Mouse (Mus musculus): ENCODE data around the gene Col12a1. TPM values are rescaled to one million over a fixed set of nuclear protein-coding genes. Genes with fewer than 3 reads are reported as not detected.
A peak's percentile ranks its signal among the peaks of the same experiment; 100 is the strongest.

Gene Col12a1
- polyA plus RNA-seq, 1 experiment from 2014 or later: 7.4 TPM

DNA sequence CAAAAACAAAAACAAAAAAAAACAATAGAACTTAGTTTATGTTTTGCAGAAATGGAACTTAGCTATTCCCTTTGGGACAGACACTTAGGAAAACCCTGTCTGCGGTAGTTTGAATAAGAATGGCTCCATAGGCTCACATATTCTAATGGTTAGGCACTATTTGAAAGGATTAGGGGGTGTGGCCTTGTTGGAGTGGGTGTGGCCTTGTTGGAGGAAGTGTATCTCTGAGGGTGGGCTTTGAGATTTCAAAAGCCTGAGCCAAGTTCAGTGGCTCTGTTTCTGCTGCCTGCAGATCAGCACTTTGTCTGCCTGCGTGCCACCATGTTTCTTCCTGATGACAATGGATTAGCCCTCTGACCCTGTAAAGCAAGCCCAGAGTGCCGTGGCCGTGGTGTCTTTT, 26.4 kb upstream of the Col12a1 start:
- H3K9me3 ChIP-seq (ENCODE audit: control insufficient read depth, low read length): no peaks in the 10 kb centered on the region
- H3K4me2 ChIP-seq (ENCODE audit: low read length): no peak overlapping the region
- no peaks in the 10 kb centered on the region for H3K4me1 ChIP-seq (ENCODE audit: control insufficient read depth, insufficient read depth, low read depth, low read length)
- no peaks in the 10 kb centered on the region for H3K36me3 ChIP-seq (ENCODE audit: control insufficient read depth, insufficient read depth, low read length)
- H3K27ac ChIP-seq (ENCODE audit: low read depth, low read length): no peak overlapping the region
- H3K27me3 ChIP-seq (replicated peaks; ENCODE audit: control insufficient read depth, insufficient read depth, low read length): no peaks in the 10 kb centered on the region
- no peak for ATAC-seq
- 53% methylated on average over 4 of the region's 4 CpGs for WGBS
- H3K9ac ChIP-seq (ENCODE audit: low read depth, low read length): no peak overlapping the region
- no peak overlapping the region for H3K4me3 ChIP-seq (ENCODE audit: low read length)

DNA sequence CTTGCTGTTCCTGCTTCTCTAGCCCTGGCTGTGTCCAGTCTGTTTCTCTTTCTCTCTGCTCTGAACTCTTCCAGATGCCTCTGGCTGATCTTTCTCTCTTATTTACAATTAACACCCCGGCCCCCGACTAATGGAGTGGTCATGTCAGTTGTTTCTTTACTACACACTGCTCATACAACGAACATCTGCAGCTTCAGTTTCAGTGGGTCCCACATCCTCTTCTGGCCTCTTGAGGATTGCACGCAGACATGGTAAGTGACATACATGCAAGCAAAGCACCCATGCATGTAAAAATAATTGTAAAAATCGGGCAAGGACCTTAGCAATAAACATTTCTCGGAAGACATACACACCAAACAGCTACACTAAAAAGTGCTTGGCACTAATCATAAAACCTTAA, 17.0 kb upstream of the Col12a1 start:
- ATAC-seq: no peak
- no peak overlapping the region for H3K9ac ChIP-seq (ENCODE audit: low read depth, low read length)
- no peaks in the 10 kb centered on the region for H3K4me1 ChIP-seq (ENCODE audit: control insufficient read depth, insufficient read depth, low read depth, low read length)
- no peak overlapping the region for H3K4me2 ChIP-seq (ENCODE audit: low read length)
- WGBS: 90% methylated on average over 6 of the region's 6 CpGs
- no peaks in the 10 kb centered on the region for H3K9me3 ChIP-seq (ENCODE audit: control insufficient read depth, low read length)
- H3K27ac ChIP-seq (ENCODE audit: low read depth, low read length): no peak overlapping the region
- H3K27me3 ChIP-seq (replicated peaks; ENCODE audit: control insufficient read depth, insufficient read depth, low read length): no peaks in the 10 kb centered on the region
- H3K36me3 ChIP-seq (ENCODE audit: control insufficient read depth, insufficient read depth, low read length): no peaks in the 10 kb centered on the region
- H3K4me3 ChIP-seq (ENCODE audit: low read length): no peak overlapping the region

DNA sequence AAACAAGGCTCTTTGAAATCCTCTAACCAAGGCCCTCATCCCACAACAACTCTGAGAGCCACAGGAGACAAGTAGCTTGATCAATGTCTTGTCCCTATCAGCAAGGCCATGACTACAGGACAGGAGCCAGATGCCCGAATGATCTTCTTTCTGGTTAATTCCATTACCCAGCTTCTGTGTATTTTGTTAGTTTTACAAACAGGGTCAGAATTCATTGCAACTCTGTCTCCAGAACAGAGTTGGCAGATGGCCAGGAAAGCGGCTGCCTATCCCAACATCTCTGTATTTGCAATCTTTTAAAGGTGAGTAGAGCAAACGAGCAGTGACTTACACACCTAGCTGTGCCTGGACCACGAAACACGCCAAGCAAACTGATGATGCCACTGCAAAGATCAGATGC, 11.7 kb upstream of the Col12a1 start:
- H3K36me3 ChIP-seq (ENCODE audit: control insufficient read depth, insufficient read depth, low read length): no peaks in the 10 kb centered on the region
- H3K4me3 ChIP-seq (ENCODE audit: low read length): no peak overlapping the region
- no peak overlapping the region for H3K9ac ChIP-seq (ENCODE audit: low read depth, low read length)
- ATAC-seq: no peak
- no peak overlapping the region for H3K4me2 ChIP-seq (ENCODE audit: low read length)
- H3K9me3 ChIP-seq (ENCODE audit: control insufficient read depth, low read length): no peaks in the 10 kb centered on the region
- H3K4me1 ChIP-seq (ENCODE audit: control insufficient read depth, insufficient read depth, low read depth, low read length): no peaks in the 10 kb centered on the region
- H3K27me3 ChIP-seq (replicated peaks; ENCODE audit: control insufficient read depth, insufficient read depth, low read length): no peaks in the 10 kb centered on the region
- no peak overlapping the region for H3K27ac ChIP-seq (ENCODE audit: low read depth, low read length)
- WGBS: 84% methylated on average over 5 of the region's 5 CpGs

DNA sequence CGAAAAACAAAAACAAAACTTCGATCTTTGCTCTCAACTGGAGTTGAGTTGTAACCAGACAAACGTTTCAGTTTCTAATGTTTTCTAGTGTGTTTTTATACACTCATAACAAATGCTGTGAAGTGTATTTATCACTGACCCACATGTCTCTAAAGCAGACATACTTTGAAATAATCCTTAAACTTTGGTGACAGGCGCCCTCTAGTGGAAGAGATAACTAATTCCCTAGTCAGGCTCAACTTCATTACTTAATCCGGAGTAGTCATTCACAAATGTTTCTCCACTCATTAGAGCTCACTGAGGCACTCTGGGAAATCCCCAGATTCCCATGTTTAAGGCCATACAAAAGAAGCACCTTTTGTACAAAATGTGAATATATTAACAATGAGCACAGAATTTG, 4.5 kb upstream of the Col12a1 start:
- Histone ChIP-seq H3K9me3 (ENCODE audit: control insufficient read depth, low read length) (no peaks in the 10 kb centered on the region), H3K27ac (ENCODE audit: low read depth, low read length) (no peak overlapping the region), H3K4me3 (ENCODE audit: low read length) (no peak overlapping the region), H3K4me2 (ENCODE audit: low read length) (no peak overlapping the region), H3K4me1 (ENCODE audit: control insufficient read depth, insufficient read depth, low read depth, low read length) (peaks cover 9% of the 10 kb centered on the region), H3K27me3 (replicated peaks; ENCODE audit: control insufficient read depth, insufficient read depth, low read length) (peaks cover 15% of the 10 kb centered on the region), H3K9ac (ENCODE audit: low read depth, low read length) (no peak overlapping the region), H3K36me3 (ENCODE audit: control insufficient read depth, insufficient read depth, low read length) (no peaks in the 10 kb centered on the region)
- ATAC-seq: no peak
- WGBS: 38% methylated on average over 5 of the region's 5 CpGs

DNA sequence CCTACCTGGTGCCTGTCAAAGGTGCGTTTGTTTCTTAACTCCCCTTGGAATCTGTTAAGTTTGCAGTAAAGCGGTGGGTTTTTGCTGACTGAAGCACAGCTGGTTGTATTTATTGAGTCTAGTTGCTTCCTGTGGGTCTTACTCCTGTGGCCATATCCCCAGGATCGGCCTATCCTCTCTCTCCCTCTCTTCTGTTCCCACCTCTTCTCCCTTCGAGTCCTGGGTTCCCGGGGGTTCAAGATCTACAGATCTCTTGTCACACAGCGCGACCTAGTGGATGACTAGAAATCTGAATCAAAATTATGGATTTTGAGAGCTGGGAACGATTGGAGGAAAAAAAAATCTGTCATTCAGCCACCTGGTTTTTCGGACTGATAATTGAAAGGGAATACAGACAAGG, 2.4 kb upstream of the Col12a1 start:
- H3K36me3 ChIP-seq (ENCODE audit: control insufficient read depth, insufficient read depth, low read length): no peaks in the 10 kb centered on the region
- H3K9ac ChIP-seq (ENCODE audit: low read depth, low read length): no peak overlapping the region
- no peak; the same call in 1 of the 2 replicates for ATAC-seq
- no peaks in the 10 kb centered on the region for H3K9me3 ChIP-seq (ENCODE audit: control insufficient read depth, low read length)
- H3K4me2 ChIP-seq (ENCODE audit: low read length): peak overlapping the region; percentile 45
- H3K4me1 ChIP-seq (ENCODE audit: control insufficient read depth, insufficient read depth, low read depth, low read length): peaks cover 22% of the 10 kb centered on the region
- H3K27ac ChIP-seq (ENCODE audit: low read depth, low read length): no peak overlapping the region
- WGBS: 8% methylated on average over 9 of the region's 9 CpGs
- peaks cover 15% of the 10 kb centered on the region for H3K27me3 ChIP-seq (replicated peaks; ENCODE audit: control insufficient read depth, insufficient read depth, low read length)
- peak overlapping the region; percentile 16 for H3K4me3 ChIP-seq (ENCODE audit: low read length)

DNA sequence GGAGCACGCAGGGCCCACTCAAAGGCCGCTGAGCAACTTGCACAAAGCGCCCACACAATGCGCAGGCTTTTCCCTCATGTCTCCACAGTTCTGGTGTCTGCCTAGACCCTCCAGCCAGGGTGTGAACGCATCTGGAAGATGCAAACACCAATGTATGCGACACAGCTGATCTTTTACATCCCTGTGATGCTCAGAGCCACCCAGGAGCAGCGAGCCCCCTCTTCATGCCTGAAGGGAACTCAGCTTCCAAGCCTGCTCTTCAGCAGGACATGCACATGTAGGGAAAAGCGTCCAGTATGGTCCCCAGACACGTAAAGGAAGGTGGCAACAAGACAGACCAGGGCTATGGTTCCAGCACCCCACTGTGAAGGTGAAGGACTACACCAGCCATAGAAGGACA, 1.5 kb upstream of the Col12a1 start:
- Histone ChIP-seq H3K27ac (ENCODE audit: low read depth, low read length) (no peak overlapping the region), H3K4me3 (ENCODE audit: low read length) (no peak overlapping the region), H3K4me2 (ENCODE audit: low read length) (no peak overlapping the region), H3K27me3 (replicated peaks; ENCODE audit: control insufficient read depth, insufficient read depth, low read length) (peaks cover 15% of the 10 kb centered on the region), H3K36me3 (ENCODE audit: control insufficient read depth, insufficient read depth, low read length) (no peaks in the 10 kb centered on the region), H3K4me1 (ENCODE audit: control insufficient read depth, insufficient read depth, low read depth, low read length) (peaks cover 22% of the 10 kb centered on the region), H3K9me3 (ENCODE audit: control insufficient read depth, low read length) (no peaks in the 10 kb centered on the region), H3K9ac (ENCODE audit: low read depth, low read length) (no peak overlapping the region)
- 31% methylated on average over 9 of the region's 9 CpGs for WGBS
- no peak for ATAC-seq

DNA sequence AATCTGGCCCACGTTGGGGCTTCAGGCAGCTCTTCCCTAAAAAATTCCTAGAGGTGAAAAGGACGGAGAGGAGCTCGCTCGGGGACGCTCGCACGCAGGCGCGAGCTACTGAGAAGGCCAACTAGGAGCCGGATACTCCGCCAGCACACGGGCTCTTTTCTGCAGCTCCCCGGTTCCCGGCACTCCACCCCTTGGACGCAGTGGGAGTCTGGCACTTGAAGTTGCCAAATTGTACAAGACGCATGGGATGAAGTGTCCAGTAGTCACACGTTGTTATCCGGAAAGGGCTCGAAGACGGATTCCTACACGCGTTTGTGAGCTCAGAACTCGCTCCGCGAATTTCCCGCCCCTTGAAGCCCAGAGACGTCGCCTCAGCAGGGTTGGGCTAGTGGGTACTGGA, 820 bp upstream of the Col12a1 start:
- Histone ChIP-seq H3K27ac (ENCODE audit: low read depth, low read length) (no peak overlapping the region), H3K9me3 (ENCODE audit: control insufficient read depth, low read length) (no peaks in the 10 kb centered on the region), H3K4me3 (ENCODE audit: low read length) (peak overlapping the region; percentile 50), H3K9ac (ENCODE audit: low read depth, low read length) (peak overlapping the region; percentile 59), H3K4me2 (ENCODE audit: low read length) (peak overlapping the region; percentile 85), H3K36me3 (ENCODE audit: control insufficient read depth, insufficient read depth, low read length) (no peaks in the 10 kb centered on the region), H3K27me3 (replicated peaks; ENCODE audit: control insufficient read depth, insufficient read depth, low read length) (peaks cover 15% of the 10 kb centered on the region), H3K4me1 (ENCODE audit: control insufficient read depth, insufficient read depth, low read depth, low read length) (peaks cover 23% of the 10 kb centered on the region)
- no peak for ATAC-seq
- 2% methylated on average over 28 of the region's 28 CpGs for WGBS

DNA sequence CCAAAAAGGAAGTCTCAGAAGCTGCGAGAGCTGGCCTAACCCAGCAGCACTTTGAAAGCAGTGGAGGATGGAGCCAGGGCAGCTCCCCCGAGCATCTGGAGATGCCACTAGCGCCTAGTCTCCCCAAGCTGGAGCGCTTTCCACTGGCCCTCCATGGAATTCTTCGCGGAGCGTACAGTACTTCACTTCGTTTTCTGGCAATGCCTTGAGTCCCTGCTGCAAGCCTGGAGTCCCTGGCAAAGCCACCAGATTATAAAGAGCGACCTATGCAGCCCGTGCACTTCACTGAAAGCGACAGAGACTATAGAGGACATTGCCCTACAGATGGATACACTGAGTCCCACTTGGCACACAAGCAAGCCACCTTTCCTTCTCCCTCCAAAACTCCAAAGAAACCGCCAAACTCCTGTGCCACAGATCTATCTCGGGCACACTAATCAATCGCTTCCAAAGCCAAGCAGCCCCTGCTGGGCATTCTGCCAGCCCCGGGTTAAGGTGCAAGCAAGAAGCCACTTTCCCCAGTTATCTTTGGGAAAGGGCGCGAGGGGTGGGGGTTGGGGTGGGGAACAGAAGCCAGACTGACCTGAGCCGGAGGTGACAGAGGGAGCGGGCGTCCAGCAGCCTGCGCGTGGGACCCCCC, 675 bp downstream of the Col12a1 start:
- Histone ChIP-seq H3K9me3 (ENCODE audit: control insufficient read depth, low read length) (no peaks in the 10 kb centered on the region), H3K4me1 (ENCODE audit: control insufficient read depth, insufficient read depth, low read depth, low read length) (peaks cover 25% of the 10 kb centered on the region), H3K27me3 (replicated peaks; ENCODE audit: control insufficient read depth, insufficient read depth, low read length) (peaks cover 15% of the 10 kb centered on the region), H3K4me2 (ENCODE audit: low read length) (peak overlapping the region; percentile 85), H3K4me3 (ENCODE audit: low read length) (peak overlapping the region; percentile 50), H3K27ac (ENCODE audit: low read depth, low read length) (no peak overlapping the region; the same call in 1 of the 2 replicates), H3K9ac (ENCODE audit: low read depth, low read length) (peak overlapping the region; percentile 59), H3K36me3 (ENCODE audit: control insufficient read depth, insufficient read depth, low read length) (no peaks in the 10 kb centered on the region)
- 1% methylated on average over 22 of the region's 22 CpGs for WGBS
- 0 out of 2 replicates have a peak, but pooled peaks have one; percentile 6 for ATAC-seq

DNA sequence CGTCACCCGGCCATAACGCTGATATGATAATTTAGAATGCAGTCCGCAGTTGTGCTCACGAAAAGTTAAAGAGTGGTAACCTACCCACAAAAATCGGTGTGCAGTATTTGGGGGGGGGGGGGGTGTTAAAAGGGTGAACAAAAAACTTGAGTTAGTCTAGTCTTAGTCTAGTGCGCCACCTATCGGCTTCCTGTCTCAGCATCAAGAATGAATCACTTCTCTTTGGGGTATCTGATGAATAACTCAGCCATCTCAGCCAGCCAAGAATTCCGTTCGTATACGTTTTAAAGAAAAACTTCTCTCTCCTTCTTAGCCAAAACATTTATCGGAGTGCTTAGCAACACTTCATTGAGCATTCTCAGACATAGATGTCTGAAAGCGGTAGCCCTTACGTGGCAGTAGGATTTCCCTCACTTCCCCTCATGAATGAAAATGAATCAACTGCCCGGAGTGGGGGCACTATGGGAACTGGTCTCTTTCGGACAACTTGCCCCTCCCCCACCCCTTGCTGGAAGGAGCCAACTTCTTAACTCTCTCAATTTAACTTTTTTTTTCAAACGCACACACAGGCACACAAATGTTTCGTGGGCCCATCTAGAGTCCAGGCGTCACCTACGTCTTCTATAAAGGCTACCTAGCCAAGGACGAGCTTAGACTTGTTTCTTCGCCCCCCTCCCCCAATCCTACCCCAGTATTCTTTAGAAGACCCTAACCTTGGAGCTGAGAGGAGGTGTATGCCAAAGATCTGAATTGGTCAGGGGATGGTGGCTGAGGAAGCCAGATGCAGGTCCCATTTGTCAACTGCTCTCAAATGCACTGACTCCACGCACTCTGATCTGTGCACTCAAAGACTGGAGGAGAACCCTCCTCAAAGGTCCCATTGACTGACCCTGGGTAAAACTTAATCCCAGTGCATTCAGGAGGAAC, 1.5 kb downstream of the Col12a1 start:
- peak; percentile 9; the same call in 1 of the 2 replicates for ATAC-seq
- Histone ChIP-seq H3K27ac (ENCODE audit: low read depth, low read length) (no peak overlapping the region), H3K9ac (ENCODE audit: low read depth, low read length) (no peak overlapping the region; the same call in 1 of the 2 replicates)

More for the DNA sequence above, 1.5 kb downstream of the Col12a1 start:
- H3K4me3 ChIP-seq (ENCODE audit: low read length): peak overlapping the region; percentile 50
- H3K27me3 ChIP-seq (replicated peaks; ENCODE audit: control insufficient read depth, insufficient read depth, low read length): peaks cover 15% of the 10 kb centered on the region
- 8% methylated on average over 23 of the region's 23 CpGs for WGBS
- peaks cover 25% of the 10 kb centered on the region for H3K4me1 ChIP-seq (ENCODE audit: control insufficient read depth, insufficient read depth, low read depth, low read length)
- H3K4me2 ChIP-seq (ENCODE audit: low read length): peak overlapping the region; percentile 85
- no peaks in the 10 kb centered on the region for H3K36me3 ChIP-seq (ENCODE audit: control insufficient read depth, insufficient read depth, low read length)
- no peaks in the 10 kb centered on the region for H3K9me3 ChIP-seq (ENCODE audit: control insufficient read depth, low read length)

Measured in hindbrain, embryonic 16.5 days (tissue).